Mouse (Mus musculus) adipose tissue, adult 10 weeks (tissue): ENCODE results near the gene Fam20b. TPM values are rescaled to one million over a fixed set of nuclear protein-coding genes. Genes with fewer than 3 reads are reported as not detected.

Source experiments
- polyA plus RNA-seq: library from polyadenylated mRNA; stranded (reverse); fragments of 350-450 nt; fragmentation: Illumina TruSeq; extraction: RNeasy Lipid Tissue Mini Kit (QIAGEN cat#74804); gene quantifications from one replicate; pipeline ENCODE4 v1.2.3, GENCODE M21; 2014; ENCODE audit warnings: low read depth, low replicate concordance

Gene Fam20b
- polyA plus RNA-seq: 79.9 TPM

DNA sequence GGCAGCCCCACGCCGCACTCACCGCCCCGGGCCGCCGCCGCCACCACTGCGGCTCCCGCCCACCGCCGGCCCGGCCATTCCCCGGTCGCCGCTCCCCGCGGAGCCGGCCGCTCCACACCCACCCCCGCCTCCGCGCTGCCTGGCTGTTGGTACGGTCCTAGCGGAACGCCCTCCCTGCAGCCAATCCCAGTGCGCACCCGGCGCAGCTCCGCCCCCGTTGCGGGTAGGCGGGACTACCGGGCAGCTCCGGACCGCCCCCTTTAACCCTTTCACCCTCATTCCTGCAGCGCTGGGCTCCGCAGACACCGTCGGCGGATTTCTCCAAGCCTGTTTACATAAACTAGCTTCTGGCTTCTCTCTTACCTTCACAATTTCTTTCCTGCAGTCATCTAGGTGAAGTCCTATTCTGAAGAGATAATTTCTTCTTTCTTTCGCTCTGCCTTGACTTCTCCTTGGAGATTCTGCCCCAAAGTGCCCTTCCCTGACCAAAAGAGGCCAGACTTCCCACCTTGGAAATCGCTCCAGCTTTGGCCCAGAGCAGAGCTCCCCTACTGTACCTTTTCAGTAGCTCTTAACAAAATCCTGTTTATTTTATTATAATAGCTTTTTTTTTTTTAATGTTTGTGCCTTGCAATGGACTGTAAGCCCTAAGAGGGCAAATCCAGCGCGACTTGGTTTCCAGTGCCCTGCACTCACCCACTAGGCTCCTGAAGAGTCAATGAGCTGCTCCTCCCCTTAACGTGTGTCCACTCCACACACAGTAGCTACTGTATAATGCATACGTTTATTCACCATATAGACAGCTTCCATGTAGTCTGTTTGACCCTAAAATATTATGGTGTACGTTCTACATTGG, at the start of gene Fam20b:
Gene Fam20b (minus strand): TSS at position 137 of the 856 bp plus-strand sequence.

DNA sequence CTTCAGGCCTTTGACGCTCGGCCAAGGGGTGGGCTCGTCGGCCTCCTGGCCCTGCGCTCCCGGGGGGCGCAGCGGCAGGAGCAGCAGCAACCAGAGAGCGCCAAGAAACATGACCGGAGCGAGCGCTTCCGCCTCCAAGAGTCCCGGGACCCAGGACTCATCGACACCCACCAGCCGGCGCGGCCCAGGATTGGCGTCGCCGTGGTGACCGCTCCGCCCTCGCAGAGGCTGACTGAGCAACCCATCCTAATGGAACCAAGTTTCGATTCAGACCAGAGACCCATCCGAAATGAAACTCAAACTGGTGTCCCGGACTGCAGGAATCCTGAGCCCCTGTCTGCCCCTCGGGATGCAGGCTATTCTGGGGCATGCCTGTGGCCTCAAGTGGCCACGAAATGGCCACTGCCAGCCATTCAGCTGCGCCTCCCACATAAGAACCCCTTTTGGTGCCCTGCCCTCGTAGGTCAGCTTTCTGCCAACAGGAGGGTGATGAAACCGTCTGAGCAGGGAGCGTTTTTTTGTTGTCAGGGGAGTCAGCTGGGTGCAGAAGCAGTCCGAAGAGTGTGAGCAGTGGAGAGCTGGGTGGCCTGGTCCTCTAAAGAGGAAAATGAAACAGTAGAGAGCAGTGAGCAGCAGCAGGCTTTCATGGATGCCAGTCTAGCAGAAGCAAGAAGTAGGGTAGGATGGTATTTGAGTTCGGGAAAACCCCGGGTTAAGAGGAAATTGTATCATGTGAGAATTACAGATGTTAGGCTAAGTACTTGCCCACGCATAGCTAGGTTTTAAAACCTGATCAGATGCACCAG, 44.5 kb downstream of the Fam20b start, which contains the start of gene Tor3a:
Gene Tor3a (minus strand): TSS at position 162 of the 806 bp plus-strand sequence.

Other genes with a start within 250 kb of the Fam20b start
- 12.8 TPM for gene Soat1, start 244.8 kb downstream of the Fam20b start, polyA plus RNA-seq
- 3.6 TPM for gene Gm10031, start 195.1 kb downstream of the Fam20b start, polyA plus RNA-seq
- 10.7 TPM for gene Abl2, start 160.3 kb downstream of the Fam20b start, polyA plus RNA-seq
- 13.8 TPM for gene Tor3a, start 44.7 kb downstream of the Fam20b start, polyA plus RNA-seq
- 2.0 TPM for gene Angptl1, start 119.5 kb upstream of the Fam20b start, polyA plus RNA-seq
- 16.8 TPM for gene Ralgps2, start 220.5 kb upstream of the Fam20b start, polyA plus RNA-seq